Mouse (Mus musculus): ENCODE measurements at regions not wholly inside any gene's neighbourhood (a gene's known extent, or its start where the extent isn't known, plus 50 kb on each side); places are given as distances from the start of the nearest gene placed in this dataset.

DNA sequence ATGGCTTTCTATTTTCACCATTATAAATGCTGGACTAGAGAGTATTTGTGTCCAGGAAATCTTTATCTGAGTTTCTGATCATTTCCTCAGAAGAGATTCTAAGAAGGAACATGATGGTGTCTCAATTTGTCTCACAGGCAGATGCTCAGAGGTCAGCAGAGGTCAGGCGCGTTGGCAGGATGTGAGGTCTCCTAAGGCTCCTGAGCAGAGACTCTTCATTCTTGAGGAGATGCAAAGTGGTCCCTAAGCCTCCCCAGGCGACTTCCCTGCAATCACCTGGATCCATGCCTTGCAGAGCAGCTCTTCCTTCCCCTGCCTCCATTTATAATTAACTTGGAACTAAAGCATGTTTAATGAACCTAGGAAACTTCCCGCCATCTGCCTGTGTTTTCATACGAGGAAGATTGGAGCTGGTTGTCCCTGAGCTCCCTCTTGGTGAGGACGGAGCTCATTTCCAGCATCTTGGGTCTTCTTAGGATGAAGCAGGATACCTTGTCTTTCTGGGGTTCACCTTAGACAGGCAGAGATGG lies 71.8 kb downstream of the Arf2 start:
- no peak for DNase-seq (ENCODE audit: low spot score in 2 of 2)

DNA sequence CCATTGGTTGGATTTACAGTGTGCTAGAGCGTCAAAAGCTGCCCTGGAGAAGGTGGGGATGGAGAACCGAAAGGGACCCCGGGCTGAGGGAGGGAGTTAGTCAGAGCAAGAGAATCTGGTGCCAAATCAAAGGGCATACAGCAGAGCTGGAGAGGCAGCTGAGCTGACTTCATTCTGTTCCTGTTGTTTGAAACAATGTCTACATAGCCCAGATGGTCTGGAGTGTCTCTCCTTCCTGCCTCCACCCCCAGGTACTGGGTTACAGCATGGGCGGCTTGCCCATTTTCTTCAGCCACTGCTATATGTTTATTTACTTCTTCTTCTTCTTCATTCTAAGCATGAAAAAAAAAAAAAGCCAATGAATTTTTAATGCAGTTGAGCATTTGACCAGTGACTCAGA lies 78.7 kb downstream of the Arf2 start:
- no peak for DNase-seq (ENCODE audit: low spot score in 2 of 2)

DNA sequence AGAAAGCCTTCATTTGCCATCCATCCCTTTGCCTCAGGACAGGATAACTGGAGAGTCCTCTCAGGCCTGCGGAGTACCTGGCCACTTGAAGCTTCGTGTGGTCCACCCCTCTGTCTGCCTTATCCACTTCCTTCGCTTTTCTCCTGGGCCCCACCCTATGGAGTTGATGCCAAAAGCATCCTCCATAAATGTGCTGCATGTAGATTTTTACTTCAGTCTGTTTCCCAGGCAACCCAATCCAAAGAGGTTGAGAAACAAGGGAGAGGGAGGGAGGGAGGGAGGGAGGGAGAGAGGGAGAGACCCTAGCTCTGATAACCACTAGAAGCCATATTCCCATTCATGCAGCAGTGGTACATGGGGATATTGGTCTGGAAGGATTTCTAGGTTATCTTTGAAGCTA lies 80.7 kb upstream of the Crhr1 start:
- peak in 1 of 2 experiments; percentile 35 for DNase-seq (ENCODE audit: low spot score in 2 of 2)

DNA sequence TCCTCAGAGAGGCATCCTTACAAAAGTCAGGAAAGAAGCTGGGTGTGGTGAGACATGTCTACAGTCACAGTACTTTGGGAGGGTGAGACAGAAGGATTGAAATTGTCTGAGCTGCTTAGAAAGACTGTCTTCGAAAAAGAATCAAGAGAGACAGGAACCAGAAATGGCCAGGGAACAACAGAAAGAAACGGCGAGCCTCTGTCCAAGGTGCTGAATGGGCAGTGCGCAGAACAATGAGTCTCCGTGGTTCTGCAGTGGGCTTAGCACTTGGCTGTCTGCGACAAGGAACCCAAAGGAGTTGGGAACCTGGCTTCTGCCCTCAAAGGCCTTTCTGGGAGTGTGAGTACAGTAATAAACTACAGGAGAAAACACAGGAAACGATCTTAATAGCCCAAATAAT lies 79.4 kb upstream of the Crhr1 start:
- no peak for DNase-seq (ENCODE audit: low spot score in 2 of 2)

DNA sequence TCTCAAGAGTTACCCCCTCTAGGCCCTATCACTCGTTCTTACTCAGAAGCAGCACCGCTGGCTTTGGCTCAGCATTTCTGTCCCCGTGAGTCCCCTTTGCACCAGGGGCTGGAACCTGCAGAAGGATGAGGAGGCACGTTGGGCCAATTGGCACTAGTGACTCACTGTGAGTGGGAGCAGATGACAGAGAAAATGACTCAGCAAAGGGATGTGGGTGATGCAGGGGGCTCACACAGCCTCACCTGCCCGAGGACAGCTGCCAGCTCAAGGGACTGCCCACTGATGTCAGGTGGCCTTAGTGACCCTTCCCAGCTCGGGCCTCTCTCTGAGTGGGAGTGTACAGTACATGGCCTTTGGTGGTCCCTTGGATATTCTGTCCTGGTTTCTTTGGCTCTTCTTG lies 76.7 kb upstream of the Crhr1 start:
- DNase-seq (ENCODE audit: low spot score in 2 of 2), result peak; percentile 64

DNA sequence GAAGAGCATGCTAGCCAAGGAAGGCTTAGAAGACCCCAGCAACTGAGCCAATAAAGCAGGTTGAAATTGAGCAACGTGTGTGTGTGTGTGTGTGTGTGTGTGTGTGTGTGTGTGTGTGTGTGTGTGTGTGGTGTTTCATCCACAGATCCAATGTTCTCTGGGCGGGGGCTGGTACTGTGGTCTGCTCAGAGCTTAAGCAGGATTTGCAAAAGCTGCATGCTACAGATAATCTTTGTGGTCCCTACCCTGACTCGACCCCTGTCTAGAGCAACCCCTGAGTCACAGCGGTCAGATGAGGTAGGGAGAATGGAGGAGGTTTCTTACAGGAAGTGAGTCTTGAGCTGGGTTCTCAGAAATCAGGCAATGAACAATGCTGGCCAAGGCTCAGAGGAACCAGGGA lies 75.6 kb upstream of the Crhr1 start:
- no peak for DNase-seq (ENCODE audit: low spot score in 2 of 2)

DNA sequence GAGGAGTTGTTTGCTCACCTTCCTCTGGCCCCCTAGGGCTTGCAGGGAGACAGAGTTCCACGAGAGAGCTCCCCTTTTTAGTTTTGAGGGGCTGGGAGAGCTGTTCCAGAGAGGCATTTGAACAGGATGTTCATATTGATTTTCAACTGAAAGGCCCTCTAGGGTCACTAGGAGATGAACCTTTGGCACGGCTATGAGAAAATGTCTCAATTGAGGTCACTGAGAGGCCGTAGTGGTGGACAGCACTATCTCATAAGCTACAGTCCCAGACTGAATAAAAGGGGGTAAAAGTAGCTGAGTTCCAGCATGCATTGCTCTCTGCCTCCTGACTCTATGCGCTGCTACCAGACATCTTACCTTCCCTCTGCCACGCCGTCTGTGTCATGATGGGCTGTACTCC lies 74.1 kb upstream of the Crhr1 start:
- DNase-seq (ENCODE audit: low spot score in 2 of 2), result no peak

DNA sequence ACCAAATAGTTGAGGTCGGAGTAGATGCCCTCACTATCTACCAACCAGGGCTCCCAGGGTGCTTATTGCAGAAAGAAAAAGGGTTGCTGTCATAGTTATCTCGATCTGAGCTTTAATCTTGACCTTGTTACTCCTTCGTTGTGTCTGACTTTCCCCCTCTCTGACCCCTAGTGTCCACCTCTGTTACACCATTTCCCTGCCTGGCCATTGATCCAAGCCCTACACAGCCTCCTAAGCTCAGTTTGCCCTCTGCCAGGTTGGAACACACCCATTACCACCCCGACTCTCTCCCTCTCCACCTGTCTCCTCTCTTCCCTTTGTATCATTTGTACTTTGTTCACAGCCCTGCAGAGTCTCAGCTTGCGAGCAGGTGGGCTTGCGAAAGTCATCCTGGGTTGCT lies 73.6 kb upstream of the Crhr1 start:
- DNase-seq (ENCODE audit: low spot score in 2 of 2), result no peak

DNA sequence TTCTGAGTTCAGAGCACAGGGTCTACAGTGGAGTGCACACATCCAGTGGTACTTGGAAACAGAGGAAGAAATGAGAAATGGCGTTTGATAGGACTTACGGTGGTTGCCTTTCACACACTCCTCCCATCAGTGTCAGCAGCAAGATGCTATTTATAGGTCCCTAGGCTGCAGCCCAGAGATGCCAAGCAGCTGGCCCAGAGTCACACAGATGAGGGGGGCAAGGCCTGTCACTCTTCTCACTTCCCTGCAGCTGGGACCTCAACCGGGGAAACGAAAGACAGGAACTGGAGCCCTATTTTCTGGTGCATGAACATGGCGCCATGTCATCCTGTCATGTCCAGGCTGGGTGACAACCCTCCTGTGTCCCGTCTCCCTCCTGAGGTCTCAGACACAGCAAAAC lies 71.3 kb upstream of the Crhr1 start:
- DNase-seq (ENCODE audit: low spot score in 2 of 2), result no peak

DNA sequence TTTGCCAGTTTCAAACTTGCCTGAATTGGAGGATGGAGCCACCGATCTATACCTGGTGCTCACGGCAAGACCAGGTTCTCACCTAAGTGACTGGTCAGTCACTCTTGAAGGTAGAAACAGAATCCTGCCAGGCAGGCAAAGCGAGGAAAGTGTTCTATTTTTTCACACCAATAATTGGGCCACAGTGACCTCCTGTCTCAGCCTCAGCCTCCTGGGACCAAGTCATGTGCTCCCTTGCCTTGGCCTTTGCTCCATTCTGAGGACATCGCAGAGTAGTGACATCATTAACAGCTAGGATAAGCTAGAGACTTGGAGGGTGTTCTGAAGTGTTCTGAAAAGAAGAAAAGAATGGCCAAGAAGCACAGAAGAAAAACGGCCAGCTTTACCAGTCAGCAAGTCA lies 67.5 kb upstream of the Crhr1 start:
- DNase-seq (ENCODE audit: low spot score in 2 of 2), result no peak

DNA sequence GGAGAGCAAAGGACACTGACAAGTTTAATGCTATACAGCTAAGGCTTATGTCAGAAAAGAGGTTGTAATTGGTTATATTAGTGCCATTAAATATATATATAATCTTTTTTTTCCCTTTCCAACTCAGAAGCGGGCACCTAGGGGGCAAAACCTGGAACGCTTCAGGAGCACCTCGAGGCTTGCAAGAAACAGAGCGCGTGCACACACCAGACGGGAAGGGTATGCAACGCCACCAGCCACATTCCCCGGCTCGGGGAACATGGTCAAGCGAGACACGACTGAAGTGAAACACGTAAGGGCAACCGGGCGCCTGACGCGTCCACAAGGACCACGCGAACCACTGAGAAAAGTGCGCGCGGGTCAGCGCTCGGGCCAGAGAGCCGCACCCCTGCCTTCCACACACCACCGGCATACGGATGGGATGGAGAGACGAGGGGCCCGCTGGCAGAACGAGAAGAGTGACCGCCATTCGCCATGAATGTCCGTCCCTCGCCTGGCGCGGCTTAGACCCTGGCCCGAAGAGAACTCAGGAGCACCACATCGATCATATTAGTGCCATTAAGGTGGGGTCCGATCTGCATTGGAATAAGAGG lies 60.0 kb upstream of the Crhr1 start:
- no peak for DNase-seq (ENCODE audit: low spot score in 2 of 2)

DNA sequence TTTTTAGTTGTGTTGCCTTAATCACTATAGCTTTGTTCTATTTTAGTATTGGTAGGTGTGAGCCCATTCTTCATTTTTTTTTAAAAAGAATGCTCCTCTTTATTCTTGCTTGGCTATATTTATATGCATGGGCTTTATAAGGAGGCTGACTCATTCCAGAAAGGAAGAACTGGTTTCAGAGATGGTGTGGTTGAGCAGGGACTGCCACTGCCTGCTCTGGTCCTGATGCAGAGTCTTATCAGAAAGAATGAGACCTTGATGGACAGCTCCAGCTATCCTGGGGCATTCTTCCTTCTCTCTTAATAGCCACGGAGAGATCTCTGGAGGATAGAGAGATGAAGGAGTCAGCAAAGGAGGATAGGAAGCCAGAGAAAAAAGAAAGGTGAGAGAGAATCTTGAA lies 57.9 kb upstream of the Crhr1 start:
- DNase-seq (ENCODE audit: low spot score in 2 of 2), result no peak

DNA sequence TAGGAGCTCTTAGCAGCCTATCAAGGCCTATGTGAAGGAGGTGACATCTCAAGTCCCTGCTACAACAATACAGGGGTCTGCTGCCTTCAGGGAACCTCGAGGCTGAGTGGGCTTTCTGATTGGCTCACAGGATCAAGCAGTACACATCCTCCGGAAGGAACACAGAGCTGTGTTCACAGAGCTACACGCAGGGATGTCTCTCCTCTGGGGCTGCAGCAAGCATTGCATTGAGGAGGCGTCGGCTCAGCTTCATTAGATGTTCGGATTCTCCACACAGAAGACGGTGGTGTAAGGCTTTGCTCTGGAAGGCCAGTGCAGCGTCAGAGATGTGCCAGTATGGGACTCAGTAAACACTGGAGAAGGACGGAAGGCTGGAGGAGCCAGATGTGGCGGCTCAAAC lies 57.3 kb upstream of the Crhr1 start:
- peak in 1 of 2 experiments; percentile 25 for DNase-seq (ENCODE audit: low spot score in 2 of 2)

DNA sequence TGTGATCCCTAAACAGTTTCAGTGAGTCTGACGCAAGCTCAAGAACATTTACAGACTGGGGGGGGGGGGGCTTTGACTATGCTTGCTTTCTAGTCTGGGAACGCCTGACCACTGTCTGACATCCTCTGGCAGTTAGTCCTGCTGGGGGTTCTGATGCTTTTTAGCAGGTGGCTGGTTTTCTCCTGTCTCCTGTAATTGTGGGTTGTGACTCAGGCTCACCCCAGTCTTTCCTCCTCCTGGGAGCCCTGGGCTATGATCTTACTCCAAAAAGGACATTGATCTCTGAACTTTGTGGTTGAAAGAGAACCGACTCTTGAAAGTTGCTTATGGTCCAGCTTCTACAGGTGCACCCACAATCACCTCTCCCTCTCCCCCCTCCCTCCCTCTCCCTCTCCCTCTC lies 50.6 kb upstream of the Crhr1 start:
- no peak for DNase-seq (ENCODE audit: low spot score in 2 of 2)
